ENCODE assay signal across 8 mouse cellular contexts in genomic region chr9:27287419-27287818, GRCm38 (mm10). TPM values are rescaled to one million over a fixed set of nuclear protein-coding genes. Genes with fewer than 3 reads are reported as not detected.
DNase-seq lines count a peak whose midpoint lies in the region; ATAC-seq and TF ChIP-seq lines count a peak whose summit lies in the region.

No protein-coding gene starts in this region.

- peak; percentile 67 for DNase-seq in layer of hippocampus, adult 11-12 months (ENCODE audit: low spot score)
- no peak for DNase-seq in layer of hippocampus, adult 9-11 months
- peak; percentile 82 for DNase-seq in CH12.LX (ENCODE audit: extremely low read depth)
- DNase-seq in NIH3T3 (ENCODE audit: low read depth): peak; percentile 48
- DNase-seq in cerebellum, postnatal 14 days: peak; percentile 86 to 90
- peak; percentile 7 for DNase-seq in lung, postnatal 0 days (ENCODE audit: low spot score)
- no peak for DNase-seq in thymus, postnatal 10 days (ENCODE audit: low spot score in 2 of 2)
- DNase-seq in spleen, postnatal 10 days (ENCODE audit: low spot score in 2 of 2): no peak

- in situ Hi-C loops in CH12.LX (cut with MboI; ENCODE audit: low pct_ligation_motif_present, low pct_unique_long_range_greater_than_20kb, low sequenced_read_pairs): no loop called here

- H3K4me1 ChIP-seq in CH12.LX (ENCODE audit: control insufficient read depth in 1 of 2, insufficient read depth in 2 of 2): peaks cover 23 to 37% of the 10 kb centered on the region in 2 experiments
- H3K4me1 ChIP-seq in lung, postnatal 0 days (ENCODE audit: insufficient read depth, low read depth, low read length): no peaks in the 10 kb centered on the region

- H3K27ac ChIP-seq in CH12.LX (ENCODE audit: insufficient read depth, low read depth): peak overlapping the region; percentile 11; the same call in 1 of the 2 replicates
- no peak overlapping the region for H3K27ac ChIP-seq in lung, postnatal 0 days (ENCODE audit: low read length)

- H3K36me3 ChIP-seq in CH12.LX (replicated peaks in 1 of 2; ENCODE audit: control insufficient read depth in 1 of 2, insufficient read depth in 1 of 2, low read length in 1 of 2): no peaks in the 10 kb centered on the region
- H3K36me3 ChIP-seq in lung, postnatal 0 days (ENCODE audit: insufficient read depth, low read length): no peaks in the 10 kb centered on the region

- no peaks in the 10 kb centered on the region for H3K27me3 ChIP-seq in CH12.LX (replicated peaks)
- no peaks in the 10 kb centered on the region for H3K27me3 ChIP-seq in lung, postnatal 0 days (replicated peaks; ENCODE audit: insufficient read depth, low read length)

- dilution Hi-C loops in CH12.LX (cut with MboI; ENCODE audit: extremely low pct_ligation_motif_present, extremely low pct_unique_long_range_greater_than_20kb, low sequenced_read_pairs): no loop called here

- H3K4me2 ChIP-seq in CH12.LX (ENCODE audit: insufficient read depth, low read depth, poor library complexity, severe bottlenecking): no peak overlapping the region
- H3K4me2 ChIP-seq in lung, postnatal 0 days (replicated peaks; ENCODE audit: low read depth, low read length): no peak overlapping the region

- 43% methylated on average over 5 of the region's 5 CpGs for WGBS in lung, postnatal 0 days

- no peak for TF ChIP-seq EP300 in CH12.LX (IDR thresholded peaks at IDR 0.05; ENCODE audit: low read length)
- no peak for TF ChIP-seq EP300 in lung, postnatal 0 days (IDR thresholded peaks at IDR 0.05)

- no peak for TF ChIP-seq POLR2A in CH12.LX (IDR thresholded peaks at IDR 0.05; ENCODE audit: low read depth, low read length)

- TF ChIP-seq CTCF in CH12.LX (conservative IDR thresholded peaks at IDR 0.05 in 1 of 2, IDR thresholded peaks at IDR 0.05 in 1 of 2; ENCODE audit: low read depth in 2 of 2, low read length in 2 of 2): peak; percentile 64 to 90
- peak; percentile 62 for TF ChIP-seq CTCF in lung, postnatal 0 days (IDR thresholded peaks at IDR 0.05)

- no peaks in the 10 kb centered on the region for H3K79me2 ChIP-seq in CH12.LX (replicated peaks; ENCODE audit: control insufficient read depth, extremely low read depth, insufficient read depth, poor library complexity, severe bottlenecking)

- TF ChIP-seq RAD21 in CH12.LX (IDR thresholded peaks at IDR 0.05; ENCODE audit: low read depth, low read length): peak; percentile 91

- ATAC-seq in lung, postnatal 0 days: no peak

- no peaks in the 10 kb centered on the region for H3K9me3 ChIP-seq in CH12.LX (replicated peaks; ENCODE audit: low read length)
- H3K9me3 ChIP-seq in lung, postnatal 0 days (ENCODE audit: low read length): no peaks in the 10 kb centered on the region

- peak overlapping the region in 1 of 3 experiments; percentile 8 for H3K4me3 ChIP-seq in CH12.LX (replicated peaks in 1 of 3; ENCODE audit: low read depth in 2 of 3, low read length in 2 of 3, poor library complexity in 1 of 3)
- no peak overlapping the region for H3K4me3 ChIP-seq in lung, postnatal 0 days (ENCODE audit: low read depth, low read length)

- no peak overlapping the region for H3K9ac ChIP-seq in CH12.LX (ENCODE audit: insufficient read depth, low read depth)
- no peak overlapping the region for H3K9ac ChIP-seq in lung, postnatal 0 days (replicated peaks; ENCODE audit: low read depth)

TF ChIP-seq in CH12.LX, 34 proteins besides CTCF, POLR2A, EP300 and RAD21:
- TF ChIP-seq ZC3H11A (IDR thresholded peaks at IDR 0.05; ENCODE audit: low read depth, low read length) (peak; percentile 58), MAZ (IDR thresholded peaks at IDR 0.05; ENCODE audit: low read depth, low read length) (0 out of 2 replicates have a peak, but pooled peaks have one; percentile 33), IRF4 (IDR thresholded peaks at IDR 0.05; ENCODE audit: low read depth, low read length) (peak; percentile 67; the same call in 1 of the 2 replicates), RCOR1 (conservative IDR thresholded peaks at IDR 0.05; ENCODE audit: low read depth, low read length) (no peak), JUND (conservative IDR thresholded peaks at IDR 0.05; ENCODE audit: low read depth, low read length) (no peak), MYC (IDR thresholded peaks at IDR 0.05; ENCODE audit: low read depth, low read length) (0 out of 2 replicates have a peak, but pooled peaks have one; percentile 68), TCF12 (IDR thresholded peaks at IDR 0.05; ENCODE audit: low read depth, low read length) (no peak), MXI1 (IDR thresholded peaks at IDR 0.05; ENCODE audit: low read depth, low read length) (no peak), TBP (conservative IDR thresholded peaks at IDR 0.05; ENCODE audit: low read depth, low read length) (no peak), HCFC1 (IDR thresholded peaks at IDR 0.05; ENCODE audit: low read depth, low read length) (no peak), ELF1 (IDR thresholded peaks at IDR 0.05; ENCODE audit: low read depth, low read length) (no peak), SMC3 (IDR thresholded peaks at IDR 0.05; ENCODE audit: low read depth, low read length) (peak; percentile 96), KAT2A (IDR thresholded peaks at IDR 0.05; ENCODE audit: insufficient replicate concordance, low read length) (no peak)

RNA-seq across cellular contexts. Expression of gene Igsf9b, which starts 11.6 kb away (rescaled TPM):
- total RNA-seq in CH12.LX (2012; rRNA removed) (7.4 and 12.4 TPM in 2 replicates), CH12.LX (2014; rRNA removed) (1.8 and 2.0 TPM in 2 replicates)
- 4.5 and 5.2 TPM in 2 replicates for polyA plus RNA-seq in CH12.LX (2012; ENCODE audit: insufficient read length, low read depth)
- 1.4 TPM in 2 replicates for polyA plus RNA-seq in lung, postnatal 0 days (2015; fragmentation: Nextera tagmentation; extraction: Ambion mirVana)

Comparison
In these comparisons a context has a peak if more than half of its experiments do, and no peak if none do; other contexts are left out.
1. DNase-seq: peak in layer of hippocampus, adult 11-12 months (single experiment), CH12.LX (single experiment), NIH3T3 (single experiment), cerebellum, postnatal 14 days (2 of 2) and lung, postnatal 0 days (single experiment); none in layer of hippocampus, adult 9-11 months (single experiment), thymus, postnatal 10 days (0 of 2) and spleen, postnatal 10 days (0 of 2).